Mouse (Mus musculus) liver, adult 2 months (tissue): Measurements from ENCODE around the gene Cand2. TPM values are rescaled to one million over a fixed set of nuclear protein-coding genes. Genes with fewer than 3 reads are reported as not detected.

ENCODE experiments used
- DNase-seq: peaks from one replicate; pipeline ENCODE4 v3.0.0-alpha.2; 2011; ENCODE audit warnings: low read depth, low spot score; ENCODE audit errors: extremely low read depth
- H3K27ac ChIP-seq: fragments of 200-500 bp; replicated peaks from 2 replicates; pipeline ENCODE4 v1.5.1; 2012; ENCODE audit warnings: low read depth, mild to moderate bottlenecking, control low read depth, inconsistent platforms, low read length; ENCODE audit not compliant: insufficient read depth
- H3K27me3 ChIP-seq: fragments of 200-500 bp; 2 replicates; pipeline ENCODE4 v1.6.1; 2012; ENCODE audit warnings: mild to moderate bottlenecking, moderate library complexity, low read length, inconsistent platforms; ENCODE audit not compliant: control insufficient read depth, insufficient read depth
- H3K36me3 ChIP-seq: fragments of 200-500 bp; 2 replicates; pipeline ENCODE4 v1.6.1; 2012; ENCODE audit warnings: low read length, inconsistent platforms; ENCODE audit not compliant: control insufficient read depth, insufficient read depth
- H3K4me1 ChIP-seq: fragments of 200-500 bp; 2 replicates; pipeline ENCODE4 v1.6.1; 2011; ENCODE audit warnings: low read length; ENCODE audit not compliant: control insufficient read depth, insufficient read depth
- H3K4me3 ChIP-seq: fragments of 200-500 bp; 2 replicates; pipeline ENCODE4 v1.5.1; 2011; ENCODE audit warnings: low read depth, mild to moderate bottlenecking, control low read depth, low read length, moderate library complexity; ENCODE audit not compliant: insufficient read depth
- H3K79me2 ChIP-seq: fragments of 200-500 bp; 2 replicates; pipeline ENCODE4 v1.6.1; 2012; ENCODE audit warnings: inconsistent platforms, mild to moderate bottlenecking, low read length, moderate library complexity; ENCODE audit not compliant: control insufficient read depth, insufficient read depth
- H3K9ac ChIP-seq: fragments of 200-500 bp; 2 replicates; pipeline ENCODE4 v1.6.1; 2012; ENCODE audit warnings: low read depth, mild to moderate bottlenecking, control low read depth, inconsistent platforms, low read length
- CTCF ChIP-seq: fragments of 200-500 bp; IDR thresholded peaks from 2 replicates; pipeline ENCODE4 v1.5.1; 2011; ENCODE audit warnings: low read depth, low read length, control low read depth
- POLR2A ChIP-seq: fragments of 200-500 bp; IDR thresholded peaks from 2 replicates; pipeline ENCODE4 v1.6.1; 2011; ENCODE audit warnings: low read length, control low read depth; ENCODE audit not compliant: insufficient read depth; ENCODE audit errors: extremely low read depth
- WGBS: fragments of 180-500 bp; shearing (Covaris S2); methylation state at CpG from one replicate; pipeline ENCODE4 v1.1.7; 2018; 5-methylcytosine and 5-hydroxymethylcytosine counted together
- polyA plus RNA-seq: library from polyadenylated mRNA; depleted of rRNA; stranded (reverse); fragments of >200 nt; gene quantifications from 2 replicates; pipeline ENCODE4 v1.2.3, GENCODE M21; 2012
- total RNA-seq: library from RNA; depleted of rRNA; stranded (reverse); fragments of >200 nt; gene quantifications from 2 replicates; pipeline ENCODE4 v1.2.3, GENCODE M21; 2014

The Cand2 gene
- total and polyA plus RNA-seq, 2 experiments: 0.18 to 0.57 TPM

GRCm38 (mm10) chr6:115803541-115804382 lies 29.4 kb downstream of the Cand2 start:
- Histone ChIP-seq H3K36me3 (peaks cover 23% of the 10 kb centered on the region), H3K4me3 (no peak overlapping the region), H3K9ac (no peak overlapping the region), H3K27ac (no peak overlapping the region), H3K27me3 (no peaks in the 10 kb centered on the region), H3K79me2 (peaks cover 8% of the 10 kb centered on the region; the same call in 1 of the 2 replicates), H3K4me1 (peaks cover 9% of the 10 kb centered on the region)
- TF ChIP-seq CTCF (peak; percentile 68), POLR2A (no peak)
- WGBS: 59% methylated on average over 16 of the region's 16 CpGs
- DNase-seq: peak; percentile 40

- Histone ChIP-seq H3K4me3 (no peak overlapping the region), H3K27ac (no peak overlapping the region), H3K27me3 (no peaks in the 10 kb centered on the region), H3K4me1 (peaks cover 9% of the 10 kb centered on the region), H3K79me2 (peaks cover 8% of the 10 kb centered on the region; the same call in 1 of the 2 replicates), H3K9ac (no peak overlapping the region), H3K36me3 (peaks cover 23% of the 10 kb centered on the region)
- TF ChIP-seq CTCF (no peak), POLR2A (no peak)
- no peak for DNase-seq
- 68% methylated on average over 10 of the region's 10 CpGs for WGBS
Observed at GRCm38 (mm10) chr6:115804432-115805192, 30.3 kb downstream of the Cand2 start.

GRCm38 (mm10) chr6:115807464-115808195 lies 33.3 kb downstream of the Cand2 start:
- peaks cover 23% of the 10 kb centered on the region for H3K36me3 ChIP-seq
- WGBS: 2% methylated on average over 15 of the region's 15 CpGs
- DNase-seq: no peak

GRCm38 (mm10) chr6:115808196-115808487 lies 33.8 kb downstream of the Cand2 start:
- Histone ChIP-seq H3K36me3 (peaks cover 23% of the 10 kb centered on the region), H3K79me2 (peaks cover 8% of the 10 kb centered on the region; the same call in 1 of the 2 replicates), H3K27ac (peak overlapping the region; percentile 65), H3K9ac (peak overlapping the region; percentile 95), H3K27me3 (no peaks in the 10 kb centered on the region), H3K4me1 (peaks cover 9% of the 10 kb centered on the region), H3K4me3 (peak overlapping the region; percentile 81)
- peak; percentile 41 for DNase-seq
- WGBS: under 1% methylated on average over 22 of the region's 22 CpGs
- no peak for TF ChIP-seq POLR2A

More at GRCm38 (mm10) chr6:115807464-115808195, 33.3 kb downstream of the Cand2 start:
- H3K27me3 ChIP-seq: no peaks in the 10 kb centered on the region
- peaks cover 9% of the 10 kb centered on the region for H3K4me1 ChIP-seq
- no peak for TF ChIP-seq POLR2A
- no peak for TF ChIP-seq CTCF
- H3K79me2 ChIP-seq: peaks cover 8% of the 10 kb centered on the region; the same call in 1 of the 2 replicates
- H3K27ac ChIP-seq: peak overlapping the region; percentile 65
- H3K4me3 ChIP-seq: peak overlapping the region; percentile 81
- peak overlapping the region; percentile 95 for H3K9ac ChIP-seq

- peaks cover 8% of the 10 kb centered on the region; the same call in 1 of the 2 replicates for H3K79me2 ChIP-seq
- H3K27me3 ChIP-seq: no peaks in the 10 kb centered on the region
- H3K9ac ChIP-seq: peak within 1 kb of the TSS; percentile 95
- peak; percentile 89 for DNase-seq
- peak within 1 kb of the TSS; percentile 81 for H3K4me3 ChIP-seq
- peaks cover 9% of the 10 kb centered on the region for H3K4me1 ChIP-seq
- under 1% methylated on average over 47 of the region's 47 CpGs for WGBS
- peak within 1 kb of the TSS; percentile 65 for H3K27ac ChIP-seq
- TF ChIP-seq CTCF: no peak; the same call in 1 of the 2 replicates
- TF ChIP-seq POLR2A: peak; percentile 81
- peaks cover 23% of the 10 kb centered on the region for H3K36me3 ChIP-seq
Observed at GRCm38 (mm10) chr6:115808488-115809231, 34.3 kb downstream of the Cand2 start, which contains the start of gene Rpl32. TSS of gene Rpl32 (minus strand) at chr6:115808747.
